Mouse (Mus musculus) central nervous system, embryonic 14 days (tissue): Measurements from ENCODE around the gene 1700018B08Rik. TPM values are rescaled to one million over a fixed set of nuclear protein-coding genes. Genes with fewer than 3 reads are reported as not detected.

Experiments used
- polyA plus RNA-seq: library from polyadenylated mRNA; depleted of rRNA; stranded (reverse); fragments of >200 nt; gene quantifications from 2 replicates; pipeline ENCODE4 v1.2.3, GENCODE M21; 2012; rRNA removed

Gene 1700018B08Rik
- 0.13 TPM in 1 of 2 replicates, not detected in the other for polyA plus RNA-seq

GRCm38 (mm10) chr8:121544276-121544785, at the start of gene 1700018B08Rik:
TSS of gene 1700018B08Rik (minus strand) at chr8:121544320.

GRCm38 (mm10) chr8:121590203-121591177, 46.4 kb upstream of the 1700018B08Rik start, which contains the start of gene Map1lc3b:
TSS of gene Map1lc3b (plus strand) at chr8:121590361.

GRCm38 (mm10) chr8:121578676-121579451, 34.7 kb upstream of the 1700018B08Rik start, which contains the start of gene Fbxo31:
TSS of gene Fbxo31 (minus strand) at chr8:121578806.

Other genes starting within 250 kb of the 1700018B08Rik start
- gene Fbxo31, start 34.5 kb upstream of the 1700018B08Rik start, polyA plus RNA-seq: 29.8 and 29.9 TPM in 2 replicates
- 81.3 and 89.7 TPM in 2 replicates for gene Map1lc3b, start 46.0 kb upstream of the 1700018B08Rik start, polyA plus RNA-seq
- 56.6 and 64.3 TPM in 2 replicates for gene Zcchc14, start 108.6 kb upstream of the 1700018B08Rik start, polyA plus RNA-seq
- 30.0 and 30.9 TPM in 2 replicates for gene Jph3, start 185.3 kb upstream of the 1700018B08Rik start, polyA plus RNA-seq